Mouse (Mus musculus) thymus, postnatal 25 days (tissue): ENCODE measurements around the gene Bcat1.
"Not testable (repeated sequence)": the region's sequence is repeated elsewhere in the genome, so short reads cannot be mapped to it uniquely, and the experiment has no call there.

Experiments used
- DNase-seq: peaks from one replicate; pipeline ENCODE4 v3.0.0; 2022

Bcat1 gene

GRCm38 (mm10) chr6:145075548-145076224, at the start of gene Bcat1:
Bcat1 (minus strand) TSS chr6:145076184.
- DNase-seq = peak; percentile 46

- no peak for DNase-seq
Measured at GRCm38 (mm10) chr6:145125591-145126113, 49.7 kb upstream of the Bcat1 start.

- no peak for DNase-seq
Measured at GRCm38 (mm10) chr6:145124621-145125020, 48.6 kb upstream of the Bcat1 start.

GRCm38 (mm10) chr6:145123136-145124060, 47.4 kb upstream of the Bcat1 start:
- peak; percentile 52 for DNase-seq

GRCm38 (mm10) chr6:145122423-145123059, 46.6 kb upstream of the Bcat1 start:
- DNase-seq = no peak

GRCm38 (mm10) chr6:145121590-145122420, 45.8 kb upstream of the Bcat1 start:
- peak; percentile 81 for DNase-seq

- DNase-seq = peak; percentile 77
Measured at GRCm38 (mm10) chr6:145120787-145121589, 45.0 kb upstream of the Bcat1 start.

GRCm38 (mm10) chr6:145120086-145120485, 44.1 kb upstream of the Bcat1 start:
- no peak for DNase-seq

- DNase-seq = peak; percentile 67
Measured at GRCm38 (mm10) chr6:145116098-145116672, 40.2 kb upstream of the Bcat1 start.

GRCm38 (mm10) chr6:145115476-145116097, 39.6 kb upstream of the Bcat1 start, which contains the start of gene Lrmp:
Lrmp (plus strand) TSS chr6:145115653.
- DNase-seq = peak; percentile 63

- no peak for DNase-seq
Measured at GRCm38 (mm10) chr6:145114561-145114960, 38.6 kb upstream of the Bcat1 start.

GRCm38 (mm10) chr6:145112865-145113264, 36.9 kb upstream of the Bcat1 start:
- DNase-seq = no peak

GRCm38 (mm10) chr6:145110786-145111185, 34.8 kb upstream of the Bcat1 start:
- no peak for DNase-seq

- no peak for DNase-seq
Measured at GRCm38 (mm10) chr6:145106163-145106842, 30.3 kb upstream of the Bcat1 start.

- DNase-seq = no peak
Measured at GRCm38 (mm10) chr6:145105439-145105838, 29.5 kb upstream of the Bcat1 start.

- peak; percentile 51 for DNase-seq
Measured at GRCm38 (mm10) chr6:145104241-145104939, 28.4 kb upstream of the Bcat1 start.

- DNase-seq = peak; percentile 47
Measured at GRCm38 (mm10) chr6:145100923-145101322, 24.9 kb upstream of the Bcat1 start.

GRCm38 (mm10) chr6:145094431-145094830, 18.4 kb upstream of the Bcat1 start:
- DNase-seq = no peak

GRCm38 (mm10) chr6:145093038-145093622, 17.1 kb upstream of the Bcat1 start:
- DNase-seq = not testable (repeated sequence)
